Mouse (Mus musculus): Measurements from ENCODE around the gene Btbd35f24.
"Not testable (repeated sequence)": the region's sequence is repeated elsewhere in the genome, so short reads cannot be mapped to it uniquely, and the experiment has no call there.

Btbd35f24 gene

GRCm38 (mm10) chrX:3195727-3196126 is at the start of gene Btbd35f24:
Gene Btbd35f24, minus strand, starts transcription at chrX:3195827.
- TF ChIP-seq GATA4 (IDR thresholded peaks at IDR 0.05; ENCODE audit: insufficient replicate concordance, low read length), result not testable (repeated sequence)
